ENCODE assay signal across 14 mouse cellular contexts in genomic region chr19:56892586-56892985, GRCm38 (mm10). TPM values are rescaled to one million over a fixed set of nuclear protein-coding genes. Genes with fewer than 3 reads are reported as not detected.
"Had no signal": no experiment of that assay in that cellular context is flagged by ENCODE, and none has a peak within 500 bp of the region (broad histone marks: within the 10 kb centered on the region; RNA-seq: fewer than 3 reads in every experiment).

No protein-coding gene starts in this region.

- H3K36me3 ChIP-seq: limb, embryonic 12.5 days; liver, embryonic 13.5 days; lung, embryonic 15.5 days had no signal

- H3K4me2 ChIP-seq: limb, embryonic 12.5 days; liver, embryonic 13.5 days; lung, embryonic 15.5 days; midbrain, embryonic 11.5 days had no signal

- DNase-seq: kidney, postnatal 4 days; liver; liver, embryonic 13.5 days; liver, postnatal 0 days; lung, postnatal 14 days had no signal

- H3K27ac ChIP-seq: left cerebral cortex, adult 2 months; limb, embryonic 12.5 days; liver, embryonic 13.5 days; lung, embryonic 15.5 days; macrophage; stomach, postnatal 0 days had no signal

- ATAC-seq: liver, postnatal 0 days; midbrain, embryonic 16.5 days had no signal

- H3K4me3 ChIP-seq: left cerebral cortex, adult 2 months; limb, embryonic 12.5 days; liver, embryonic 13.5 days; lung, embryonic 15.5 days; megakaryocyte, embryonic 14.5 days had no signal

- H3K4me1 ChIP-seq: liver, embryonic 13.5 days; megakaryocyte, embryonic 14.5 days had no signal

- H3K9ac ChIP-seq: limb, embryonic 12.5 days; liver, embryonic 13.5 days; liver, postnatal 0 days; lung, embryonic 15.5 days had no signal

- H3K27me3 ChIP-seq: liver, embryonic 13.5 days; lung, embryonic 15.5 days had no signal

- H3K9me3 ChIP-seq: limb, embryonic 12.5 days; liver, embryonic 13.5 days; lung, embryonic 15.5 days; megakaryocyte, embryonic 14.5 days had no signal

RNA-seq across cellular contexts. Expression of gene Vwa2, which starts 18.5 kb away (rescaled TPM):
- total RNA-seq: layer of hippocampus, adult 8-10 months; left cerebral cortex, adult 2 months had no signal
- polyA plus RNA-seq: liver, embryonic 13.5 days; liver, postnatal 0 days; macrophage had no signal
